Mouse (Mus musculus): ENCODE measurements around the gene Crybg1. TPM values are rescaled to one million over a fixed set of nuclear protein-coding genes. Genes with fewer than 3 reads are reported as not detected.

Crybg1 gene
- total RNA-seq, 2 experiments from 2014 or later = 1.0 to 1.3 TPM

GRCm38 (mm10) chr10:44110460-44110859, 38.2 kb downstream of the Crybg1 start:
- intact Hi-C loops (cut with DNase I) = no loop called here
- no peak for DNase-seq

- intact Hi-C loops (cut with DNase I) = no loop called here
- DNase-seq = no peak
Observed at GRCm38 (mm10) chr10:44094794-44095193, 53.9 kb downstream of the Crybg1 start.

DNA sequence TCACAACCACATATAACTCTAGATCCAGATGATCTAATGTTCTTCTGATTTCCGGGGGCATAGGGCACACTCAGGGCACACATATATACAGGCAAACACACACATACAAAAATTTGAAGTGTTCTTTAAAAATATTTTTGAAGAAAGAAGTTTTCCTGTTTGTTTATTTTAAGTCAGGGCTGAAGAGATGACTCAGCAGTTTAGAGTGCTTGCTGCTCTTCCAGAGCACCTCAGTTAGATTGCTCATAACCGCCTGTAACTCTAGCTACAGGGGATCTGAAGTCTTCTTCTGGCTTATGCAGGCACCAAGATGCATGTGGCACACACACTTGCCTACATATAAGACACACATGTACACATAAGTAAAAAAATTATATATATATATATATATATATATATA, 56.9 kb downstream of the Crybg1 start:
- no peak for DNase-seq
- intact Hi-C loops (cut with DNase I) = no loop called here

DNA sequence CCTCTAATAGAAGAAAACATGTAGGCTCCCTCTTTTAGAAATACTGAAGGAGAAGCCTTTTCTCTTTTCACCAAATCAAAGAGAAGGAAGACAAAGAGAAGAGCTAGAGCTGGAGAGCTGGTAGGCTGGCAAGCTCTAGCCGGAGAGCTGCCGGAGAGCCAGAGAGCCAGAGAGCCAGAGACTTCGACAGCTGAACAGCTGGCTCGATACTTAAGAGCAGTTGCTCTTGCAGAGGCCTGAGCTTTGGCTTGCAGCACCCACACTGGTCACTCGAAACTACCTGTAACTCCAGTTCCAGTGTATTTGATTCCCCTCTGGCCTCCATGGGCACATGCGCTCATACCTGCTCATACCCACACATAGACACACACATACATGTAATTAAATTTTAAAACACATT, 68.3 kb downstream of the Crybg1 start:
- DNase-seq = no peak
- intact Hi-C loops (cut with DNase I) = no loop called here

DNA sequence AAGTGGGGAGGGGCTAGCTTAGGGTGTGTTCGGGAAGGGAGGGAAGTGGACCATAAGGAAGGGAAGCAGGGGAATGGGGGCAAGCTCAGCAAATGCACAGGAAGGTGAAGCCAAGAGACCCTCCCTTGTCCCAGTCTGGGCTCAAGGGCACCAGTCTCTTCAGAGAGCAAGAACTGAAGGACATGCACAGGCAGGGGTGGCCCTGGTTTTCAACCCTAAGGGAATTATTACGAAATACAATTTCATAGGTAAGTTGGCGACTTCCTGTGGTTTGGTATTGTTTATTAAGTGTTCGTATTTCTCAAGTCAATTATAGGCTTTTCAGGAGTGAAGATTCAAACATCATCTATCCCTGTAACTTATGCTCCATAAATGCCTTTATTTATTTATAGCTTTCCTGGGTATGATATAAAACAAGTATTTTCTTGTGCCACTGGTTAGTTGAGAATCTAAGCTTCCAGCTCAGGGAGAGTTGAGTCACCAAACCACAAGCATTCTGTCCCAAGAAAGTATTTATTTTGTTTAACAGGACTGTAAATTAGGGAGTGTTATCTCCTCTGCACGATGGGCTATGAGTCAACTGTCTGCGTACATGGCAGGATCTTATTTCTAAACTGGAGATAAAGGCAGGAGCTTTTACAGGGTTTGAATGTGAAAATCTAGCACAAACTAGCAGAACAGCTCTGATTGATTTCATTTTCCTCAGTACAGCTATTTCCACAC, 69.7 kb downstream of the Crybg1 start:
- intact Hi-C loops (cut with DNase I) = loop anchor here (10.0 kb wide), 1 partner anchor 504 kb away; the partner anchor contains the start of gene Cd24a

GRCm38 (mm10) chr10:44071095-44071494, 77.6 kb downstream of the Crybg1 start:
- intact Hi-C loops (cut with DNase I) = loop anchor here (1.0 to 10.0 kb wide), 4 partner anchors 69 to 496 kb away; partner anchors contain the start of gene Cd24a
- peak in 1 of 2 experiments; percentile 24 for DNase-seq

More for the DNA sequence above, 69.7 kb downstream of the Crybg1 start:
- DNase-seq = no peak

DNA sequence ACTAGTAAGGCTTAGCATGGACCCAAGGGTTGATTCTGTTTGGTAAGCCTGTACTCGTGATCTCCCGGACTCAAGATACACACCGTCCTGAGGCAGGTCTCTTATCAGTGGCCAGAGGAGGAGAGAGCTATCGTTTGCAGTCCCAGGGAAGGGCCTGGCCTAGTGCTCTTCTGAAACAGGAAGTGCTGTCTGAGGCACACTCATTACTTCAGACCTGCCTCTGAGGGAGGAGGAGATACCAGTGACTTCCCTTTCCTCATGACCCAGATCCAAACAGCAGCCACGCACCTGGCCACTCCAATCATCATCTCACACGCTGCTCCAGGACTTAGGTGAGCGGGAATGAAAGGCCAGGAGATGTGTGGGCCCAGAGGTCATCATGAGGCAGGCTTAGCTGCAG, 79.5 kb downstream of the Crybg1 start:
- intact Hi-C loops (cut with DNase I) = loop anchor here (10.0 kb wide), 1 partner anchor 514 kb away; no protein-coding TSS in a partner anchor
- DNase-seq = no peak

DNA sequence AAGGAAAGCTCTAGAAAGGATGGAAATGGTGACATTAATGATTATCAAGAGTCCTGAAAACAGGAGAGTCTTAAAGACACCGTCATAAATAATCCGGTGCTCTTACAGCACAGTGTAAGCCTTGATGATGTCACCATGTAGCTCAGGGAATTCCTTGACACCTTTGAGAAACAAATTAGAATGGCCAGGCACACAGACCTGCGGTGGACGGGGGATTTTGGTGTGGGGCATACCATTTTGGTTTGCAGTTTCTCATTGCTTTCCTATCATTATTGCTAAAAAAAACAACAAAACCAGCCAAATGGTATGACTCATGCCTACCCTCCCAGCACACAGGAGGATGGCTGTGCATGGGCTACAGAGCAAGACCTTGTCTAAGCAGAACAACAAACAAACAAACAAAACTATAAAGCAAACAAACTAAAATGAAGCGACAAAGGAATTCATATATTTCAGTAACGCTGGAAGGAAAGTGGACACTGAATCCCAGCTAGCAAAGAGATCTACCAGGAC, 82.7 kb downstream of the Crybg1 start:
- DNase-seq = no peak
- intact Hi-C loops (cut with DNase I) = loop anchor here (10.0 kb wide), 1 partner anchor 511 kb away; no protein-coding TSS in a partner anchor

DNA sequence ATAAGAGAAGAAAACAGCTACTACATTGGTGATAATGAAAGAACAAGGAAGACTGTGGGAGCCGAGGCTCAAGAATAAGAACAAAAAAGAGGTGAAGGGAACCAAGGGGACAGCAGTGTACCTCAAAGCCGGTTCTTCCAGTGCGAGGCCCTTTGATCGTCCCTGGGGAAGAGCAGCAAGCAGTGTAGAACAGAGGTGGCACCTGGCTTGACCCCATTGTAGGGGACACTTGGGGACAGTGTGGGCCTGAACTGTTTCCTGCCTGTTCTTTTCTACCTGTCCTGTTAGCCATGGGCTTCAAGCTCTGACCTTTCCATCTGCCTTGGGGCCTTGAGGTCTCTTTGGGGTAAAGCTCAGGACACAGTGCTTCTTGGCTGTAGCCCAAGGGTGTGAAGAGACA, 85.7 kb downstream of the Crybg1 start:
- DNase-seq = no peak
- intact Hi-C loops (cut with DNase I) = loop anchor here (10.0 kb wide), 1 partner anchor 508 kb away; no protein-coding TSS in a partner anchor

GRCm38 (mm10) chr10:44050913-44051312, 97.7 kb downstream of the Crybg1 start:
- intact Hi-C loops (cut with DNase I) = no loop called here
- DNase-seq = no peak

- intact Hi-C loops (cut with DNase I) = no loop called here
- no peak for DNase-seq
Observed at GRCm38 (mm10) chr10:44044727-44045126, 103.9 kb downstream of the Crybg1 start.

DNA sequence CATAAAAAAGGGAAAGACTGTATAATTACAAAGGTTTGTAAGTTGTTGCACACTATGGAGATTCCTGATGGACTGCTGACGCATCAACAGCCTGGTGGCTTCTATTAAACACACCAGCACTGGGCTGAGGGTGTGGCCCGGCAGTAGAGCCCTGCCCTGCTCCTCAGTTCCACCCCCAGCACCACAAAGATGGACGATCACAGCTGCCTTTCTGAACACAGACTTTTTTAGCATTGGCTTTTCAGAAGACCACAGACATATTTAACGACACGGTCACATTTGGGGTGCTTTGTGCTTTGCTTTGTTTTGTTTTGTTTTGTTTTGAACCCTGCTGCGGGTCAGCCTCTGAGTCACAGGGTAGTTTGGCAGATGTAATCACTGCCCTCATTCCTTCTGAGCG, 105.0 kb downstream of the Crybg1 start:
- intact Hi-C loops (cut with DNase I) = no loop called here

DNA sequence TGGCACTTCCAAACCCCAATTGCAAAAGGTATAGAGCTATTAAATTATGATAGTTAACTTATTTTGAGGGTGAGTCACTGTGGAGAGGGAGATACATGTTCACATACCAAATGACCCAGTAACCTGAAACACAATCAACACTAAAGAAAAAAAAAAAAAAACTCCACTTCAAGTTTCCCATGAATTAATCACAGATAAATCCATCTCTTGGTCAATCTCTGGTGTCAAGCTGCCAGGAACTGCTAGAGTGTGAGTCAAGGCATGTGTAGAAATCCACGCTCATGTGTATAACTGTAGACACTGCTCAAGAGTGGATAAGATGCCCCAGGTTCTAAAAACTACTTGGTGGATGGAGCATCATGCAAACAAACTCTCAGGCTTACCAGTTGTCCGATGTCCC, 109.5 kb downstream of the Crybg1 start:
- DNase-seq = no peak
- intact Hi-C loops (cut with DNase I) = no loop called here

More for the DNA sequence above, 105.0 kb downstream of the Crybg1 start:
- DNase-seq = no peak

GRCm38 (mm10) chr10:44037918-44038544, 110.6 kb downstream of the Crybg1 start:
- DNase-seq = no peak
- intact Hi-C loops (cut with DNase I) = no loop called here

DNA sequence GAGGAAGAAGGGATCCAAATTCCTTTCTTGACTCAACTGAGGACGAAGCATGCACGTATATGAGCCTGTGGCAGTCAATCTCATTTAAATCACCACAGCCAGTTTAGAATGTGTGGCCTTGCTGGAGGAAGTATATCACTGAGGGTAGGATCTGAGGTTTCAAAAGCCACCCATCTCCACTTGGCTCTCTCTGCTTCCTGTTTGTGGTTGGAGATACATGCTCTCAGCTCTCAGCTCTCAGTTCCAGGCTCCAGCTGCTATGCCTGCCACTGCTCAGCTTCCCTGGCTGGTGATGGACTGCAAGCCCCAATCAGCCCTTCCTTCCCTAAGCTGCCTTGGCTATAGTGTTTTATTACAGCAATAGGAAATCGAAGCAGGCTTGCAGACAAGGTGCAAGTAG, 119.1 kb downstream of the Crybg1 start:
- intact Hi-C loops (cut with DNase I) = no loop called here
- no peak for DNase-seq

GRCm38 (mm10) chr10:44027226-44027625, 121.4 kb downstream of the Crybg1 start:
- DNase-seq = no peak
- intact Hi-C loops (cut with DNase I) = no loop called here

- intact Hi-C loops (cut with DNase I) = no loop called here
- no peak for DNase-seq
Observed at GRCm38 (mm10) chr10:44026105-44026504, 122.5 kb downstream of the Crybg1 start.

DNA sequence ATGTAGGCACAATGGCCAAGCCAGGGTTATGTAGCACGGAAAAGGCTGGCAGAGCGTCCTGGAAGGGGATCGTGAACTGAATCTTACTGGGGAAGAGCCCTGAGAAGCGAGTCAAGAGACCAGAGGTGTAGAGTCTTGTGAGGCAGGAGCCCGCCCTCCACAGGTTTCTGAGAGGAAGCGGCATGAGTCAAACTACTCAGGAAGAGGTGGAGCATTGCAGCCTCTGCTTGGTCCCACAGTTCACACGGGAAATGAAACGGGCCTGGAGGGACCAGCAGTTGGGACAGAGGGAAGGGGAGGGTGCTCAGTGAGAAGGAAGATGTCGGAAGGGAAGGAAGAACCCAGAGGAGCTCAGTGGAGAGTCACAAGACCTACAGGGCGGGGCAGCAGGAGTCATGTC, 123.9 kb downstream of the Crybg1 start:
- intact Hi-C loops (cut with DNase I) = no loop called here

GRCm38 (mm10) chr10:44020141-44020540, 128.5 kb downstream of the Crybg1 start:
- intact Hi-C loops (cut with DNase I) = no loop called here
- DNase-seq = no peak

More for the DNA sequence above, 123.9 kb downstream of the Crybg1 start:
- DNase-seq = no peak

DNA sequence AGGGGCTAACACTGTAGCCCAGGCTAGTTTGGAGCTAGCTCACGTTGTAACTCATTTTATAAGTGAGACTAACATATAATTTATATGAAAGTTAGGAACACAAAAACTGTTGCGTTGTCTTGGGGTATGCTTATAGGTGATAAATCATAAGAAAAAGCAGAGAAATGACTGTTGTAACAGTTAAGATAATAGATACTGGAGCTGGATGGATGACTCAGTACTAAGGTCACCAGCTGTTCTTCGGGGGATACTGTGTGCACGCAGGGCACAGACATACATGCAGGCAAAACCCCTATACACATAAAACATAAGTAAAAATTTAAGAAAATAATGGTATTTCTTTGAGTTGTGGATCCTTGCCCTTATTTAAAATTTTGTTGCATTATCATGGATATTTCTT, 130.1 kb downstream of the Crybg1 start:
- intact Hi-C loops (cut with DNase I) = no loop called here
- no peak for DNase-seq

DNA sequence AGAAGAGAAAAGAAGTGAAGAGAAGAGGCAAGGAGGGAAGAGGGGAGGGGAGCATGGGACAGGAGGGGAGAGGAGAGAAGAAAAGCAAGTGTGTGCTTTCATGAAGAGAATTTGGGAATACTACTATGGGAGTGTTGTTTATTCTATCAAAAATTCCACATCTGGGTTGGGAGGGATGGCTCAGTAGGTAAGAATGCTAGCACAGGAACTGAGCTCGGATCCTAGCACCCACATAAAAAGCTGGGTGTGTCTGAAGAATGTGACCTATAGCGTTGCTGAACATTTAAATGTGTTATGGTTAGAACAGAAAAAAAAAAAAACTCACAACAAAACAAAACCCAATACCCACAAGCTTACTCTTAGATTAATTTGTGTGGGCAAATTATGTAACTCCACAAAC, 133.0 kb downstream of the Crybg1 start:
- intact Hi-C loops (cut with DNase I) = no loop called here
- DNase-seq = no peak

GRCm38 (mm10) chr10:44013885-44014284, 134.8 kb downstream of the Crybg1 start:
- intact Hi-C loops (cut with DNase I) = no loop called here
- DNase-seq = no peak
